Mouse (Mus musculus): ENCODE results near the gene Gm3317.
"Not testable (repeated sequence)": the region's sequence is repeated elsewhere in the genome, so short reads cannot be mapped to it uniquely, and the experiment has no call there.

Gene Gm3317

DNA sequence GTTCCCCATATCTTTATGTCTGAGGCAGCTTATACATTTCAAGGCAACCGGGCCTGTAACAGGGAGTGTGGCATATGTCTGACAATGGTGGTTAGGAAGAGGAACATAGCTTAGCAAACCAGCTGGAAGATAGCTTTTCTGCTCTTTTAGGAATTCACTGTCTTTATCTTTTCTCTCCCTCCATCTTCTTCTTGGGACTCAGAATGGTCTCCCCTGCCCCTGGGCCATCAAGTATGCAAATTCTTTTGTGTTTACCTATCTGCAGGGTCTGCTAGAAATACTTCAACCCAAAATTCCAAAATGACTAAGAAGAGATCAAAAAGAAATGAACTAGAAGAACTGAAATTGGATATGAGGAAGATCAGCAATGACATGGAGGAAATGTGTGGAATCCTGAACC lies at the start of gene Gm3317:
Gm3317 (plus strand) TSS at position 301 of the 400 bp plus-strand sequence.
- DNase-seq (ENCODE audit: low spot score), result not testable (repeated sequence)

DNA sequence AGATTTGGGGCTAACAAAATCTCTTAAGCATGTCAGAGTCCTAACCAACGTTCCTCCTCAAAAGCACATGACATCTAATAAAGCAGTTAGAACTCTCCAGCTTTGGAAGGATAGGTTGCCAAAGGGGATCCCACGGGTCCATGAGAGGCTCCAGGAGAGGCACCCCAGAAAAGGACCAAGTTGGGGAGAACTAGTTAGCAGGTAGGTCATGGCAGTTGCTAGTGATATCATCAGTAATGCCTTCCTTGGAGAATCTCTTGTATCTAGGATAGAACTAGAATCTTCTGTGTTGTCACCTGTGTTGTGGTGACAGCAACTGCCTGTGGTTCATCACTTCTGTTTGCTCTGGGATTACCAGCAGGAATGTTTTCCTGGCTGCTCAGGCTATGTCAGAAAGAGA lies 33.1 kb upstream of the Gm3317 start, which contains the start of gene Gm8279:
Gm8279 (plus strand) TSS at position 301 of the 400 bp plus-strand sequence.
- DNase-seq (ENCODE audit: low spot score), result not testable (repeated sequence)

DNA sequence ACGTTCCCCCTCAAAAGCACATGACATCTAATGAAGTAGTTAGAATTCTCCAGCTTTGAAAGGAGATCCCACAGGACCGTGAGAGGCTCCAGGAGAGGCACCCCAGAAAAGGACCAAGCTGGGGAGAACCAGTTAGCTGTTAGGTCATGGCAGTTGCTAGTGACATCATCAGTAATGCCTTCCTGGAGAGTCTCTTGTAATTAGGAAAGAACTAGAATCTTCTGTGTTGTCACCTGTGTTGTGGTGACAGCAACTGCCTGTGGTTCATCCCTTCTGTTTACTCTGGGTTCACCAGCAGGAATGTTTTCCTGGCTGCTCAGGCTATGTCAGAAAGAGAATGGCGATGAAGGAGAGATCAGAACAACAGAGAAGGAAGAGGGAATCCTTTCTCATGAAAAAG lies 21.2 kb downstream of the Gm3317 start, which contains the start of gene Gm8271:
Gm8271 (plus strand) TSS at position 301 of the 400 bp plus-strand sequence.
- DNase-seq (ENCODE audit: low spot score), result not testable (repeated sequence)
